Mouse (Mus musculus) stomach, postnatal 0 days (tissue): ENCODE measurements around the gene Gm5767. TPM values are rescaled to one million over a fixed set of nuclear protein-coding genes. Genes with fewer than 3 reads are reported as not detected.
A peak's percentile ranks its signal among the peaks of the same experiment; 100 is the strongest.

Experiments
- ATAC-seq: fragments of 200-750 bp; cut with Nextera tagmentation; 2 replicates; pipeline ENCODE4 v1.8.0; 2017; ENCODE audit not compliant: low FRiP score, low TSS enrichment
- DNase-seq: peaks from one replicate; pipeline ENCODE4 v3.0.0-alpha.2; 2016; ENCODE audit warnings: low spot score
- H3K27ac ChIP-seq: fragments of 300-500 bp; sonication (generic); replicated peaks from 2 replicates; pipeline ENCODE4 v1.5.1; 2014; ENCODE audit warnings: mild to moderate bottlenecking, control low read depth
- H3K27me3 ChIP-seq: fragments of 300-500 bp; sonication (generic); 2 replicates; pipeline ENCODE4 v1.6.1; 2014; ENCODE audit warnings: low read length; ENCODE audit not compliant: control insufficient read depth, insufficient read depth
- H3K36me3 ChIP-seq: fragments of 300-500 bp; sonication (generic); 2 replicates; pipeline ENCODE4 v1.6.1; 2014; ENCODE audit warnings: low read length, mixed read lengths; ENCODE audit not compliant: control insufficient read depth, insufficient read depth
- H3K4me1 ChIP-seq: fragments of 300-500 bp; sonication (generic); replicated peaks from 2 replicates; pipeline ENCODE4 v1.6.1; 2014; ENCODE audit warnings: antibody characterized with exemption; ENCODE audit not compliant: control insufficient read depth, insufficient read depth
- H3K4me2 ChIP-seq: fragments of 300-500 bp; sonication (generic); replicated peaks from 2 replicates; pipeline ENCODE4 v1.6.1; 2014; ENCODE audit warnings: low read depth, mild to moderate bottlenecking, control low read depth, moderate library complexity
- H3K4me3 ChIP-seq: fragments of 300-500 bp; sonication (generic); 2 replicates; pipeline ENCODE4 v1.5.1; 2014; ENCODE audit warnings: low read depth, low read length, control low read depth
- H3K9ac ChIP-seq: fragments of 300-500 bp; sonication (generic); 2 replicates; pipeline ENCODE4 v1.6.1; 2014; ENCODE audit warnings: mild to moderate bottlenecking, low read length, control low read depth, mixed read lengths
- H3K9me3 ChIP-seq: fragments of 300-500 bp; sonication (generic); 2 replicates; pipeline ENCODE4 v1.6.1; 2016; ENCODE audit warnings: low read length; ENCODE audit not compliant: control insufficient read depth
- CTCF ChIP-seq: IDR thresholded peaks from 2 replicates; pipeline ENCODE4 v1.5.1; 2016; ENCODE audit warnings: antibody characterized with exemption, low read depth, mild to moderate bottlenecking, moderate library complexity
- EP300 ChIP-seq: optimal IDR thresholded peaks from 2 replicates; pipeline ENCODE3; 2016; ENCODE audit warnings: antibody characterized with exemption
- WGBS: fragments of 180-500 bp; shearing (Covaris S2); extraction: QIAGEN DNeasy Blood & Tissue Kit; methylation state at CpG from one replicate; pipeline ENCODE4 v1.1.7; 2014; 5-methylcytosine and 5-hydroxymethylcytosine counted together
- polyA plus RNA-seq: library from polyadenylated mRNA; unstranded; fragments of >200 nt; fragmentation: Nextera tagmentation; extraction: Ambion mirVana; gene quantifications from 2 replicates; pipeline ENCODE4 v1.2.1, GENCODE M21; 2015

The Gm5767 gene
- not detected in 2 replicates for polyA plus RNA-seq

DNA sequence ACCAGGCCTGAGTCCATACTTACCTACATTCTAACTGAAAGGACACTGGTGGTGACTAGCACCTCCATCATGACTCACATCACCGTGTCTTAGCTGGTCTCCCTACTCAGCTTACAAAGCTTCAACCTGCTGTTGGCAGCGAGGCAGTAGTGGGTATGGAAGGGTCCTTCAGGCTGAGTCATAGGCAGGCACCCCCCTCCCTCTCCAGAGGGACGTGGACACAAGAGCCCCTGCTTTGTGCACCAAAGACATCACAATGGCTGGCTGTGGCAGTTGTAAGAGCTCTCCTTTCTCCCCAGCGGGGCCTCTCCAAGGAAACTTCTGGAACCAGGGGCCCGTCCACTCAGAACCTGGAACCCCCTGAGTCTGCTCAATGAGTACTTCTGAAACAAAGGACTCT is at the start of gene Gm5767:
TSS of gene Gm5767 (plus strand) at position 301 of the 400 bp plus-strand sequence.
- DNase-seq, result no peak
- ATAC-seq, result no peak
- H3K9me3 ChIP-seq, result no peaks in the 10 kb centered on the region
- no peaks in the 10 kb centered on the region for H3K36me3 ChIP-seq
- no peak within 1 kb of the TSS for H3K4me3 ChIP-seq
- TF ChIP-seq EP300 (no peak), CTCF (no peak)
- no peak within 1 kb of the TSS for H3K27ac ChIP-seq
- WGBS, result 80% methylated on average over 5 of the region's 5 CpGs
- H3K4me2 ChIP-seq, result no peak within 1 kb of the TSS
- no peaks in the 10 kb centered on the region for H3K27me3 ChIP-seq
- H3K4me1 ChIP-seq, result no peaks in the 10 kb centered on the region
- no peak within 1 kb of the TSS for H3K9ac ChIP-seq

DNA sequence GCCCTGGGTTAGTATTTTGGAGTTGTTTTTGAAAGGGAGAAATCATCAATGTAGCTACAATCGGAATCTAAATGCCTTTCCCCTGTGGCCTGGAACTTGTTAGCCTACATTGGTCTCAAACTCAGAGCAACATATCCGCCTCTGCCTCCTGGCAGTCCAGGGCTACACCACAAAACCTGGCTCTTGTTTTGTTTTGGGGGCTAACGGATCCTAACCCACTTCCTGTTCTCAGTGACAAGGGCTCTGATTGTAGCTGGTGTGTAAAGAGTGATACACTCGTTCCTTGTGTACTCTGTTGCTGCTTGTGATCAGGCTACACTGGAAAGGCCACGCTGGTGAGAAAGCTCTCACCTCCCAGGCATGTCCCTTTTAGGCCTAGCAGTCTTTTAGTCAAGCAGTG is 49.1 kb upstream of the Gm5767 start:
- H3K9me3 ChIP-seq, result no peaks in the 10 kb centered on the region
- H3K27ac ChIP-seq, result no peak overlapping the region
- H3K36me3 ChIP-seq, result no peaks in the 10 kb centered on the region
- 89% methylated on average over 5 of the region's 5 CpGs for WGBS
- TF ChIP-seq EP300 (no peak), CTCF (no peak)
- no peaks in the 10 kb centered on the region for H3K27me3 ChIP-seq
- no peak for DNase-seq
- H3K9ac ChIP-seq, result no peak overlapping the region
- no peak overlapping the region for H3K4me3 ChIP-seq
- H3K4me1 ChIP-seq, result no peaks in the 10 kb centered on the region
- no peak for ATAC-seq
- no peak overlapping the region for H3K4me2 ChIP-seq

DNA sequence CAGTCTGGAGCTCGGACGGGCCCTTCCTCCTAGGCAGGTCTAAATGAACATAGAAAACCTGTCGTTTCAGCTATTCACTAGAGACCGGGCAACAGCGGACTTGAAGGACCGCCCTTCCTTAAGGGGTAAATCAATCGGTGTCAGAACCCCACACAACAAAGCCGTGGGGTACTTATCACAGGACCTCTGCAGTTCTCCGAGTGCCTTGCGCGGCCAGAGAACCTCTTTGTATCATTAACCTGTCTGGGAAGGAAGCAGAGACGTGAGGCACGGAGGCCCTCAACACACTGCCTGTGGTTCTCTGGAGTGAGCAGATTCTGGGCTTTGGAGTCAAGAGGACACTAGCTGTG is 43.7 kb upstream of the Gm5767 start:
- Histone ChIP-seq H3K4me2 (peak overlapping the region; percentile 90), H3K4me3 (peak overlapping the region; percentile 81), H3K4me1 (no peaks in the 10 kb centered on the region), H3K9me3 (no peaks in the 10 kb centered on the region), H3K36me3 (no peaks in the 10 kb centered on the region), H3K27ac (peak overlapping the region; percentile 96), H3K27me3 (no peaks in the 10 kb centered on the region), H3K9ac (peak overlapping the region; percentile 88)
- TF ChIP-seq CTCF (no peak), EP300 (no peak)
- DNase-seq (no peak), ATAC-seq (no peak; the same call in none of the 2 replicates)
- WGBS, result under 1% methylated on average over 13 of the region's 13 CpGs

DNA sequence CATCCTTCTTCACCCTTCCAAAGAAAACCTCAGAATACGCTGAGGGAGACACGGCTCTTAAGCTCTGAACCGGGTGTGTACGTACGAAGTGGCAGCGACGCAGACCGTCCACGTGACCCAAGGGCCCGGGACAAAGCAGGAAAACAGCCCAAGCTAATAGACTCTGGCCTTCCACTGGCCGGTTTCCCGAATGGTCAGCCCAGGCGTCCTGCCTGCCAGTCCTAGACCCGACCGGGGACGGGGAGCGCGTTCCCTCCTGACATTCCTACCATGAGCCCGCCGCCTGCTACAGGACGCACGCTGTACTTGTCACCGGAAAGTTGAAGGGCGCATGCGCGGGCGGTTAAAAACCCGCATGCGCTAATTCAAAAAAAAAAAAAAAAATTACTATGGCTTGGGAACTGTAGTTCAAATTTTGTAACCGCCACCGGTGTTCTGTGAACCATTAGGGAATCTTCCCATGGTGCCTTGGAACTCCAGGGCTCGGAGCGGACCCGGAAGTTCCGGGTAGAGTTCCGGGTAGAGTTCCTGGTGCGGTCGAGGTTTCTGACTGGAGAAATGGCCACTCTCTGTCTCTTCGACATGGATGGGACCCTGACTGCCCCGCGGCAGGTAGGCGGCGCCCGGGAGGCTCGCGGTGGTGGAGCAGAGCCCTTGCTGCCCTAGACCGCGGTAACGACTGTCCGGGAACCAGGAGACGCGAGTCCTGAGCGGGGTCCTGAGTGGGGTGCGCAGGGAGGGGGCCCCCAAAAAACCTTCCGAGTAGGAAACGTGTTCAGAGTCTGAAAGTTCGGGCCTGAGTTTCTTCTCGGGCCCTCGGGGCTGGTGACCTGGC is 43.1 kb upstream of the Gm5767 start, which contains the start of the genes Pmm2 and Tmem186:
TSS of gene Pmm2 (plus strand) at position 458 of the 835 bp plus-strand sequence.
TSS of gene Tmem186 (minus strand) at position 496 of the 835 bp plus-strand sequence.
- no peaks in the 10 kb centered on the region for H3K4me1 ChIP-seq
- H3K4me3 ChIP-seq, result peak within 1 kb of the TSS; percentile 81
- TF ChIP-seq EP300 (no peak), CTCF (peak; percentile 48)
- peak within 1 kb of the TSS; percentile 88 for H3K9ac ChIP-seq
- under 1% methylated on average over 52 of the region's 59 CpGs for WGBS
- ATAC-seq (peak; percentile 94), DNase-seq (peak; percentile 87)
- no peaks in the 10 kb centered on the region for H3K36me3 ChIP-seq
- H3K4me2 ChIP-seq, result peak within 1 kb of the TSS; percentile 90
- H3K27me3 ChIP-seq, result no peaks in the 10 kb centered on the region
- no peaks in the 10 kb centered on the region for H3K9me3 ChIP-seq
- H3K27ac ChIP-seq, result peak within 1 kb of the TSS; percentile 96

DNA sequence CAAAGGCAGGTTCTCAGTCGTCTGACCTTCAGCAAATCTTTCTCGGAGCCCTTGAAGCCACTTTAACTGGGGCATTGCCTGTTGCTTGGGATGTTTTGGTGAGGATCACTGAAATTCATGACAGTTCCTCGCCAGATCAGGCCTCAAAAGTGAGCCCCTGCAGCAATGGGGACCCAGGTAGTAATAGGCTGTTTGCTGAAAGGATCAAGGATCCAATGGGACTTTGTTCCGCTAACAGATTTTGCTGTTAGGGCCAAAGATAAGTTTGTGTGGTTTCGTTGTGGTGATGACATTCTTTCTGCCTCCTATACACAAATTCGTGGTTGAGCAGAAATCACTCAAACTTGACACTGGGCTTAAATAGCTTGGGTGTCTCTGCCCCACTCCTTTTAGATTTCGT is 42.4 kb upstream of the Gm5767 start:
- Histone ChIP-seq H3K9me3 (no peaks in the 10 kb centered on the region), H3K27ac (peak overlapping the region; percentile 96), H3K4me3 (peak overlapping the region; percentile 81), H3K27me3 (no peaks in the 10 kb centered on the region), H3K36me3 (peaks cover 4% of the 10 kb centered on the region; the same call in 1 of the 2 replicates), H3K4me1 (no peaks in the 10 kb centered on the region), H3K4me2 (peak overlapping the region; percentile 90), H3K9ac (peak overlapping the region; percentile 88)
- WGBS, result 17% methylated on average over 7 of the region's 7 CpGs
- DNase-seq (no peak), ATAC-seq (no peak)
- no peak for TF ChIP-seq CTCF
- no peak for TF ChIP-seq EP300
